Mouse (Mus musculus) kidney, adult 11 months (tissue): ENCODE measurements around the gene Gm10563.
"Not testable (repeated sequence)": the region's sequence is repeated elsewhere in the genome, so short reads cannot be mapped to it uniquely, and the experiment has no call there.

Experiments used
- DNase-seq: peaks from one replicate; pipeline ENCODE4 v3.0.0; 2022

The Gm10563 gene

DNA sequence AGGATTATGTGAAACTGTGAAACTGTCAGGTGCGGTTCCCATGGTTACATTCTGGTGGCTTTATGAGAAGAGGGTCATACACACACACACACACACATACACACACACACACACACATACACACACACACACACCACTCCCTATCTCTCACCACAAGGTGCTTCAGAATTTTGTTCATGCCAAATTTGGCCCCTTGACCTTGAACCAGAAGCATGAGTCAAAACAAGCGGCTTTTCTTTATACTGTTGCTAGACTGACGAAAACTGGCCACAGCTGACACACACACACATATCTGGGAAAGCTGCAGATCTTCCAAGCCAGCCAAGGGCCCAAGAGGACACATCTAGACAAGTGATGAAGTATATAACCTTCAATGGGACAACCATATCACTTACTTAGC lies 49.4 kb downstream of the Gm10563 start:
- DNase-seq: no peak

GRCm38 (mm10) chr4:155593780-155594179 lies 51.4 kb downstream of the Gm10563 start:
- DNase-seq: no peak

- no peak for DNase-seq
Observed at GRCm38 (mm10) chr4:155591012-155591719, 54.0 kb downstream of the Gm10563 start.

DNA sequence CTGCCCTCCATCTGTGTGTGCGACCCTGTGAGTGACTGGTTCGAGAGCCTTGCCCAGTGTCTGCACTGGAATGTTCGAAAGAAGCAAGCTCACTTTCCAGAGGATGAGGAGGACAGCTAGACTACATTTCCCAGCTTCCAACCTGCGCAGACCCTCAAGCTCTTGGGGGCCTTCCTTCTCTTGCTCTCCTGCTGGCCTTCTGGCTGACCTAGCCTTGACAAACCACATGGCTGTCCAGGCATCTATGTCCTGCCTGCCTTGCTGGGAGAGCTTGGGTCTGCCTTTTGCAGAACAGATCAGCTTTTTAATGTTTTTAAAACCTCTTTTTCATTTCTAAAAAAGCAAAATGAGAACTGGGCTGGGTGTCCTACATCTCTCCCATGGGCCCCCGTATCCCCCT lies 55.9 kb downstream of the Gm10563 start:
- DNase-seq: no peak

DNA sequence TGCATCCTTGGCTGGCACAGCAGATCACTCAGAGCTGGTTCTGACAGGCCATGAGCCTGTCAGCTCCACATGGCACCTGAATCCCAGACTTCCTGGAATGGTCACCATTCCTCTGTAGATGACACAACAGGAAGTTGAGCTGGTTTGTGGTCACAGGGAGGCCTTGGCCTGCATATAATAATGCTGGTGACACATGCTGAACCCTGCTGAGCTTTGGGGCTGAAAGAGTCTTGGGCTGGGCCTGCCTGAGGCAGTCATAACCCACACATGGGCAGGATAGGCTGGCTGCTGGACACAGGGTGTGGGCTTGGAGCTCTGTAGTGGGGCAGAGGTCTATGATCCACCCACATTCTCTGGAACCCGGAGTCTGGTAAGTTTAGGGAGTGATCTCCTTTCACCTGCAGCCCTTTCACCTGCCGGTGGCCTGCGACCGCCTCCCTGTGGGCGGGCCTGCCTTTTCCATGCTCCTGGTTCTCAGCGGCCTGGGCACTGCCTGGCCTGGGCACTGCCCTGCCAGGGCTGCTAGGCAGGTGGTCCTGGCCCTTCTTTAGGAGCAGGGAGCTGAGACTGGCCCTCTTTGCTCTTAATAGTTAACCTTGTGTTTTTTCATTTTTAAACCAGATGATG lies 62.8 kb downstream of the Gm10563 start:
- DNase-seq: no peak

DNA sequence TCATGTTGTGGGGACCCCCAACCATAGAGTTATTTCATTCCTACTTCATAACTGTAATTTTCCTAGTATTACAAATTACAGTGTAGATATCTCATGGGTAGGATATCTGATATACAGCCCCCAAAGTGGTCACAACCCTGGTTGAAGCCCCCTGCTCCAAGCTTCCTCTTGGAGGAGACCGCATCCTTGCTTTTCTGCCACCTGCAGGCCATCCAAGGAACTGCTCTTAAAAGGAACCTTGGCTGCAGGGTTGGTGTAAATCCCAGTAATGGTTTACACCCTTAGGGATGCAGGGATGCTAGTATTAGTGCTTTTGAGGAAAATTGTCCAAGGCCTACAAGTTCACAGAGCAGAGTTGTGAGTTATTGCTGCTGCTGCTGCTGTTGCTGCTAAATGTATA lies 64.8 kb downstream of the Gm10563 start:
- DNase-seq: no peak

- DNase-seq: peak; percentile 44
Observed at GRCm38 (mm10) chr4:155578336-155579125, 66.7 kb downstream of the Gm10563 start.

GRCm38 (mm10) chr4:155577741-155578140 lies 67.5 kb downstream of the Gm10563 start:
- no peak for DNase-seq

- DNase-seq: peak; percentile 58
Observed at GRCm38 (mm10) chr4:155577132-155577531, 68.1 kb downstream of the Gm10563 start.

- DNase-seq: no peak
Observed at GRCm38 (mm10) chr4:155575521-155575920, 69.7 kb downstream of the Gm10563 start.

- no peak for DNase-seq
Observed at GRCm38 (mm10) chr4:155574931-155575330, 70.3 kb downstream of the Gm10563 start.

DNA sequence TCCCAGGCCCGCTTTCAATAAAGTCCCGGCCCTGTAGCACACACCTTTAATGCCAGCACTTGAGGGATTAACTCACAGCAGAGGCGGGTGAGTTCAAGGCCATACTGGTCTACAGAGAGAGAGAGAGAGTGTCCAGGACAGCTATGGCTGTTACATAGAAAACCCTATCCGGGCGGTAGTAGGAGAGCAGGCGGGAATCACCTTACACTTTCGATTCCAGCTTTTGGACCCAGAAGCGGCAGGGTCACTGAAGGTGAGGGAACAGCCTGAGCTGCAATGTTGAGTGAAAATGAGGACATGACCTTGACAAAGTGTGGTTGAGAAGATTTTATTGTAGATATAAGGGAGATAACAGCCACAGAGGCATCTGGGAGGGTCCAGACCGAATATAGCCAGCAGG lies 71.3 kb downstream of the Gm10563 start:
- no peak for DNase-seq

DNA sequence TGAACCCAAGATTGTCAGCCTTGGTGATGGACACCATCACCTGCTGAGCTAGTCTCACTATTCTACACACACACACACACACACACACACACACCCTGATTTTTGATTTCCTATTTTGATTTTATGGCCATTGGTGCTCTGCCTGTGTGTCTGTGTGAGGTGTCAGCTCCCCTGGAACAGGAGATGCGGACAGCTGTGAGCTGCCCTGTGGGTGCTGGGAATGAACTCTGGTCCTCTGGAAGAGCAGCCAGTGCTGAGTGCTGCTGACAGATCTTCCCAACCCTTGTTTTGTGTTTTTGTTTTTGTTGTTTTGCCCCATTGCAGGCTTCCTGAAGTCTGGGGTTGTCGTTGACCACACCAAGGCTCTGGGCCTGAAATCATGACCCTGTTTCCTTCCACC lies 72.1 kb downstream of the Gm10563 start:
- no peak for DNase-seq

GRCm38 (mm10) chr4:155571442-155571841 lies 73.8 kb downstream of the Gm10563 start:
- no peak for DNase-seq

DNA sequence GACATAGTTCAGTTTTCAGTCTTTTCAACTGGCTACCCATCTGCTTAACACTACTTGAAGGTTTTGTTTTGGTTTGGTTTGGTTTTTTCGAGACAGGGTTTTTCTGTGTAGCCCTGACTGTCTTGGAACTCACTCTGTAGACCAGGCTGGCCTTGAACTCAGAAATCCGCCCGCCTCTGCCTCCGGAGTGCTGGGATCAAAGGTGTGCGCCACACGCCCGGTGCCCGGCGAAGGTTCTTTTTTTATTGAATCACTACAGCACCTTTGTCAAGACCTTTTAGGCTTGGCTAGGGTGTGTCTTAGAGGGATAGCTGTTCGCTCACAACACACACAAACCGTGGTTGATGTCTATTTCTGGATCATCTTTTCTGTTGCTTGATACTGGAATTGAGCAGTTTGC lies 74.9 kb downstream of the Gm10563 start:
- DNase-seq: not testable (repeated sequence)

- DNase-seq: no peak
Observed at GRCm38 (mm10) chr4:155569818-155570217, 75.4 kb downstream of the Gm10563 start.

GRCm38 (mm10) chr4:155568632-155569370 lies 76.4 kb downstream of the Gm10563 start:
- no peak for DNase-seq

GRCm38 (mm10) chr4:155568170-155568569 lies 77.0 kb downstream of the Gm10563 start:
- no peak for DNase-seq

GRCm38 (mm10) chr4:155566555-155566954 lies 78.7 kb downstream of the Gm10563 start:
- peak; percentile 48 for DNase-seq
